Mouse (Mus musculus): ENCODE measurements at regions not wholly inside any gene's neighbourhood (a gene's known extent, or its start where the extent isn't known, plus 50 kb on each side); places are given as distances from the start of the nearest gene placed in this dataset.

GRCm38 (mm10) chr2:57614587-57614991, 377.2 kb downstream of the Gpd2 start:
- DNase-seq: no peak

GRCm38 (mm10) chr2:57616525-57617225, 379.2 kb downstream of the Gpd2 start:
- no peak for DNase-seq

DNA sequence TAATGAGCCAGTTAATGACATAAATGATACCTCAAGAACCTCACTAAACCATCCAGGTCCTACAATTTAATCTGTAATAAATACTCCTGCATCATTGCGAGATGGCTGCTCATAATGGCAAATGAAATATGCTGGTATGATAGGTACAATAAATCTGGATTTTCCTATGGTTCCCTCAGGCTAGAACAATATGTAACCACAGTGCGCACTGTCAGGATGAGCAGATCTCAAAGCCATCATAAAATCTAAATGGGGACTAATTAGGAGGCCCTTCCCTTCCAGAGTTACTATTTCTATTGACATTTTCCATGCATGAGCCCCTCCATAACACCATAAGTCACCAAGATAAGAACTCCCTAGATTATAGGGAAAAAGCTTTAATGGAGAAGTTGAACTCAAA, 379.8 kb downstream of the Gpd2 start:
- DNase-seq: no peak

DNA sequence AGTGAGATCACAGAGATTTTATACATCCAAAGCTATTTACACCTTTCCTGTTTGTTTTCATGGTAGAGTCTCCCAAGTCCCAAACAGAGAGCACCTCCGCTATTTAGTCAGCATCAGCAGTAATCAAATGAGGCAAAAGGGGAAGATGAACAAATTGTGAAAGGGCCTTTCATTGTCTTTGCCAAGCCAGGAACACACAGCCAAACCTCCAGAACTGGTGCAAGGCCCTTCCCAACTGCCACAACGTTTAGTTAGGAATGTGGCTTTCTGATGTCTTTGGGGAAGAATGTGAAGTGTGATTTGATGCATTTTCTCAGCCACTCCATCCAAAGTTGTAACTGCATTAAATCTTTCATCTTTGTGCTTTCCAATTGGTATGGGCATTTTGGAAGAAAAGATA, 353.6 kb upstream of the Galnt5 start:
- DNase-seq: no peak

DNA sequence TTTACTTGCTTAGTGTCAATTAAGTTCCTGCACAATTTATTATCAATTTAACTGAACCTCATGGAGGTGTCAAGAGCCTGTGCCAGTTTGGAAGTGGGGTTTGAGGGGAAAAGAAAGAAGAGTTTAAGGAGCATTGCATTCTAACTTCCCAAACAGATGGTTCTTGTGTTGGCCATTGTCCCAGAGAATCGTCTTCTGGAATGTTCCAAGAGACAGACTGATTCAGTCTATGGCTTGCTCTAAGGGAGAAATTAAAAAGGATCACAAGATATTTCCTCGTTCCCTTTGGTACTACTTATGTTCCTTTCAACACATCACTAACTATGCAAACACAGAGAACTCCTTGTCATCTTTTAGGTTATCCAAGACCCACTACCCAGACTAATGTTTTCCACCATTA, 353.1 kb upstream of the Galnt5 start:
- DNase-seq: no peak

- no peak for DNase-seq
These were observed 348.7 kb upstream of the Galnt5 start for GRCm38 (mm10) chr2:57649002-57649401.

DNA sequence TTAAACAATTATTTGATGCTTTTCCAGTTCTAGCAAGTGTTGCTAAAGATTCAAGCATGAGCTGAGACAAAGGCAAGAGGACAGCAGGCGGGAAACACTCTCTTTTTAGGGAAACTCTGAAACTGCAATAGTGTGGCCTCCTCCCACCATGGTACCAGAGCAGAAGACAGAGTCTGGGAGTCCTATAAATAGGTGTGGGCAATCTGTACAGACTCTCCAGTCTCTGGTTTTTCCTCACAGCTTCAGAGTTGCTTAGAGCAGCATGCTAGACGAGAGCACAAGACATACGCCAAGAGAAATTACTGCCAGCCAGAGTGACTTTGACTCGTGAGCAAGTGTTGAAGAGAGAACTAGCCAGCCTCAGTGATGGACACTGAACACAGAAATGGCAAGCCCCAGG, 340.3 kb upstream of the Galnt5 start:
- DNase-seq: no peak

GRCm38 (mm10) chr2:57661838-57662237, 335.8 kb upstream of the Galnt5 start:
- DNase-seq: no peak

- DNase-seq: no peak
These were observed 325.6 kb upstream of the Galnt5 start for GRCm38 (mm10) chr2:57672007-57672643.

GRCm38 (mm10) chr2:57689877-57690276, 307.8 kb upstream of the Galnt5 start:
- no peak for DNase-seq

DNA sequence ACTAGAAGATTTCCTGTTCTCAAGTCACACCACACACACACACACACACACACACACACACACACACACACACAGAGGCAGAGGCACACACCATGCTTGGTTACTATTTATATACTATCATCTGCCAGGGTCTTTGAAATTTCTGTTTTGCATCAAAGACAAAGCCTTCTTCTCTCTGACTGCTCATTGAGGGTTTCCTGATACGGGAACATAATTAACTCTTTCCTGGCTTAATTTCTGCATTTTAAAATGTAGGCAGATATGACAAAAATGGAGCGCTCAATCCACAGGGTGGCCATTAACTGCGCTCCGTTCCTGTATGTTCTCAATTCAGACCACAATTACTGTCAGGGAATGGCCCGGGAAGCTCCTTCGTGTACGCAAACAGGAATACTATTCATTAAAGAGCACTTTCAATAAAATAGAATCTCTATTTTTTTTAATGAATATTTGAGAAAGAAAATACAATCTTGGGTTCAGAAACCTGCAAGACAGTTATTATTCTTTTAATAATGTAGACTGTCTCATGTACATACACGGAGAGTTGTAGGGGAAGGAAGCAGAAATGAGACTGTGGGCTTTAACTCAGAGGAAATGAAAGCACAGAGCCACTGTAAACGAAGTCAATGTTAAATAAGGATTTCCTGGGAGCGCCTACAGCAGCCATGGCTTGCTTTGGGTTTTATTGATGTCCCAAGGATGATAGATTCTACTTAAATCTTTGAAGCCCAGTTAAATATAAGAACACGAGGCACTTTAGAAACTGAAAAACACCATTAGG, 300.5 kb upstream of the Galnt5 start:
- no peak for DNase-seq

DNA sequence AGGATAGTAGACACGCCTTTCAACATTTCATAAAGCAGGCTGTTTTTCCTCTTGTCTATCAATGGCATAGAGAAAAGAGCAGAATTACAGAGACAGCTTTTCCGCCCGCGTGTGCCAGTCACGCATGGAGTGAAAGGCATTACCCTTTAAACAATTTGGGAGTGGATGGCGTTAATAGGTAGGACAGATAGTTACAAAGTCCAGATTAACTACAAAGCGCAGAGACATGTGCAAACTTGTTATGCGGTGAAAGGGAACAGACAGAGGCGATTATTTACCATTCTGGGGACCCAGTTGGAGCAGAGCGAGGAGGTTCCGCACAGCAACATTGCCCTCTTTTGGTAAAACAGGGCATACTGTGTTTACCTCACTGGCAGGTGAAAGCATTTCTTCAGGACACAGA, 299.0 kb upstream of the Galnt5 start:
- DNase-seq: peak; percentile 6

DNA sequence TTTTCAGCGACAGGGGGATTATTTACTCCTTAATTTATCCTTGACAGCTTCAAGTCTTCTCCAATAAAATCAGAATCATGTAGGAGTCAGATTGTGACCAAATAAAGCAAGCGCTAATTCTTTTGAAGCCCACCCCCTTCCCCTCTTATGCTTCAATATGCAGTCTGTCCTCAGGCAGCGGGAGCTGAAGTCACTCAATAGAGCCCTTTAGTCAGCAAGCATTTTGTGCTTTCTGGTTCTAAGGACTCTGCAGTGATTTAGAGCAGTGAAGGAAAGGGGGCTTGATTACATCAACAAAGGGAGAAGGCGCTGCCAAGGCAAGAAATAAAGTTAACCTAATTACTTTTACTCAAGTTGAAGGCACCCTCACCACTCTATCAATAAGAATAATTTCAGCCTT, 298.5 kb upstream of the Galnt5 start:
- no peak for DNase-seq

DNA sequence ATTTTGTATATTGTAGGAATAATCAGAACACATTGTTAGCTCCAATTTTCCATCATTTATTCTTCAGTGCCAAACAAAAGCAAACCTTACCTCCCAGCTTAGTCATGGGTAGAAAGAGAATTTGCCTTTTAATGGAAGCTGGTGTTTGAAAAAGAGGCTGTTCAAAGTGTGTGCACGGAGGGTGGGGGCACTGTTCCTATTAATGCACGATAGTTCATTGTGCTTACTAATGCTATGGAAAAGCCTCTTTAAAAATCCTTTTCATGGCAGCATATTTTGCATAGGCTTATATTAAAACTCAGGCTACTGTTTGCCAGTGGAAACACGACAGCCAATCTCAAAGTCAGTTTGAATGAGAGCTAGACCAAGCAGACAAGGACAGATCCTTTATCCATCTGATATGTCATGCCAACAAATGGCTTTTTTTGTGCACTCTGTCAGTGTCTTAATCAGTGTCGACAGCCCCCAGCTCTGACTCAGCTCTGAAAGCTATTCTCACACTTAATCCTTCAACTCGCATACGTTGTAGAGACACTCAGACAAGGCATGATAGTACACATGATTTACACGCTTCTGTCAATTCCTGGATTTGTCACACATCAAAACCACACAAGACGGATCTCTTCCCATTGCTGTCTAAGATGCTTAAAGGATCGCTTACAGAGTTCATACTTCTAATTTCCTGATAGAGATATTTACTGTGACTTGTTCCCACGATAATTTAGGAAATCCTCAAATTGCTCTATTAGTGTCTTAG, 280.8 kb upstream of the Galnt5 start:
- no peak for DNase-seq

All from thymus, postnatal 25 days (tissue).